Mouse (Mus musculus): ENCODE results near the gene Gramd1c. TPM values are rescaled to one million over a fixed set of nuclear protein-coding genes. Genes with fewer than 3 reads are reported as not detected.
A peak's percentile ranks its signal among the peaks of the same experiment; 100 is the strongest.

Gramd1c gene
- polyA plus RNA-seq, 2 experiments, result 4.6 to 6.7 TPM

DNA sequence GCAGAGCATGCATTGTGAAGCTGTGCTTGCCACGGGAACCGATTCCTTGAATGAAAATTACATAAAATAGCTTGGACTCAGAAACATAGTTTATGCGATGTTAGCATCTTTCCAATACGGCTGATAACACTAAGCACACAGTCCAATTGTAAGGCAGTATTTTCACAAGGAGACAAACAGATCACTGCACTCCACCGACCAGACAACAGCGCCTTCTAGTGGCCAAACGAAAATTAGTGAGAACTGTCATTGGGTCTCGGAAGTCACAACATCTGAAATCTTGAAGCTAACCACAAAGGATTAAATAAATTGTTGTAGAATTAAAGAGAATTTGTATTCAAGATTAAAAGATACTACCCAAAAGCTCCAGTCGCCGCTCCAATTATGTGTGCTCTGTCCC, 4.4 kb downstream of the Gramd1c start:
- ATAC-seq (ENCODE audit: low FRiP score, low read depth), result peak; percentile 55; the same call in 1 of the 2 replicates

DNA sequence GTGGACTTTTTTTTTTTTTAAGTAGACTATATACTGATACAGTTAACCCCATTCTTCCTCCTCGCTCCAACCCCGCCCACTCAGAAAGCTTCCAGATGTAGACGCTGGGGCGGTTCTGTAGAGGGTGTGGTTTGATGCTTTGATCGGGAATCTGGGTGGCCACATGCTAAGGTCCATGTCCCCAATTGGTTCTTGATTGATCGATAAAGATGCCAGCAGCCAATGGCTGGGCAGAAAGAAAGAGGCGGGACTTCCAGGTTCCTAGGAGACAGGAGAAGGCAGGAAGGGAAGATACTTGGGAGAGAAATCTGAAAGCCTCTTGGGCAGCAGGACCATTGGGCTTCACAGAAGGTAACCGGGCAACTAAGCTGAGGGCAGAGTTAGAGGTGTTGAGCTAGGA, 7.4 kb downstream of the Gramd1c start:
- peaks cover 6% of the 10 kb centered on the region; the same call in 1 of the 2 replicates for H3K4me1 ChIP-seq (ENCODE audit: control insufficient read depth, insufficient read depth, low read length)
- WGBS, result 68% methylated on average over 8 of the region's 8 CpGs
- ATAC-seq (ENCODE audit: low FRiP score, low read depth), result no peak

More for the DNA sequence above, 4.4 kb downstream of the Gramd1c start:
- 20% methylated on average over 10 of the region's 10 CpGs for WGBS
- H3K9me3 ChIP-seq (ENCODE audit: control insufficient read depth, low read length), result no peaks in the 10 kb centered on the region
- no peaks in the 10 kb centered on the region for H3K27me3 ChIP-seq (ENCODE audit: control insufficient read depth, insufficient read depth, low read length)
- no peak overlapping the region for H3K4me3 ChIP-seq (replicated peaks; ENCODE audit: low read length)
- H3K9ac ChIP-seq (ENCODE audit: low read depth, low read length, severe bottlenecking), result no peak overlapping the region
- H3K4me1 ChIP-seq (ENCODE audit: control insufficient read depth, insufficient read depth, low read length), result peaks cover 2% of the 10 kb centered on the region; the same call in 1 of the 2 replicates
- DNase-seq (ENCODE audit: low spot score), result peak; percentile 72
- TF ChIP-seq POLR2A (IDR thresholded peaks at IDR 0.05; ENCODE audit: borderline replicate concordance, extremely low read depth, insufficient read depth, insufficient read length), result no peak
- H3K4me2 ChIP-seq (replicated peaks; ENCODE audit: low read depth, low read length, severe bottlenecking), result no peak overlapping the region
- no peaks in the 10 kb centered on the region for H3K36me3 ChIP-seq (ENCODE audit: control insufficient read depth, insufficient read depth, low read length)
- no peak overlapping the region for H3K27ac ChIP-seq (replicated peaks; ENCODE audit: low read depth, low read length)

DNA sequence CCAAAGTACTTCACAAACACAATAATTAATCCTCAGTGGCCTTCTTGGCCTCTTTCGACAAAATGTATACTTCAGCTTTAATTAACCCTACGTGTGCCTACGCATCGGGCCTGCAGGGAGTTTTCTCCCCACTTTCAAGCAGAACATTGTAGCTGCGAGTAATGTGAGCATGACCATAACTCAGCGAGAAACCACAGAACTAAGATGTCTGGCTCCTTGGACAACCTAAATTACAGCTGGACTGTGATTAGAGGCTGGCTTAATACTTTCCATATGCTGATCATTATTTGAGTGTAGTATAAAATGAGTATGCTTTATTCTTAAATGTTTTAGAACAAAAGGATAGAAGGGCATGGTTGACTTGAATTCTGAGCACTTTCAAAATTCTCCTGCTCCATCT, 9.9 kb downstream of the Gramd1c start:
- WGBS, result 14% methylated on average over 6 of the region's 6 CpGs
- Histone ChIP-seq H3K4me3 (replicated peaks; ENCODE audit: low read length) (no peak overlapping the region), H3K9ac (ENCODE audit: low read depth, low read length, severe bottlenecking) (no peak overlapping the region), H3K27me3 (ENCODE audit: control insufficient read depth, insufficient read depth, low read length) (no peaks in the 10 kb centered on the region), H3K9me3 (ENCODE audit: control insufficient read depth, low read length) (no peaks in the 10 kb centered on the region), H3K36me3 (ENCODE audit: control insufficient read depth, insufficient read depth, low read length) (no peaks in the 10 kb centered on the region), H3K4me2 (replicated peaks; ENCODE audit: low read depth, low read length, severe bottlenecking) (no peak overlapping the region), H3K4me1 (ENCODE audit: control insufficient read depth, insufficient read depth, low read length) (peaks cover 4% of the 10 kb centered on the region; the same call in 1 of the 2 replicates), H3K27ac (replicated peaks; ENCODE audit: low read depth, low read length) (no peak overlapping the region)
- TF ChIP-seq POLR2A (IDR thresholded peaks at IDR 0.05; ENCODE audit: borderline replicate concordance, extremely low read depth, insufficient read depth, insufficient read length), result no peak
- ATAC-seq (ENCODE audit: low FRiP score, low read depth) (no peak), DNase-seq (ENCODE audit: low spot score) (peak; percentile 38)

More for the DNA sequence above, 7.4 kb downstream of the Gramd1c start:
- H3K4me2 ChIP-seq (replicated peaks; ENCODE audit: low read depth, low read length, severe bottlenecking), result no peak overlapping the region
- no peak overlapping the region for H3K4me3 ChIP-seq (replicated peaks; ENCODE audit: low read length)
- no peaks in the 10 kb centered on the region for H3K9me3 ChIP-seq (ENCODE audit: control insufficient read depth, low read length)
- no peak for TF ChIP-seq POLR2A (IDR thresholded peaks at IDR 0.05; ENCODE audit: borderline replicate concordance, extremely low read depth, insufficient read depth, insufficient read length)
- no peak overlapping the region for H3K9ac ChIP-seq (ENCODE audit: low read depth, low read length, severe bottlenecking)
- no peaks in the 10 kb centered on the region for H3K36me3 ChIP-seq (ENCODE audit: control insufficient read depth, insufficient read depth, low read length)
- no peak for DNase-seq (ENCODE audit: low spot score)
- H3K27ac ChIP-seq (replicated peaks; ENCODE audit: low read depth, low read length), result no peak overlapping the region
- no peaks in the 10 kb centered on the region for H3K27me3 ChIP-seq (ENCODE audit: control insufficient read depth, insufficient read depth, low read length)

DNA sequence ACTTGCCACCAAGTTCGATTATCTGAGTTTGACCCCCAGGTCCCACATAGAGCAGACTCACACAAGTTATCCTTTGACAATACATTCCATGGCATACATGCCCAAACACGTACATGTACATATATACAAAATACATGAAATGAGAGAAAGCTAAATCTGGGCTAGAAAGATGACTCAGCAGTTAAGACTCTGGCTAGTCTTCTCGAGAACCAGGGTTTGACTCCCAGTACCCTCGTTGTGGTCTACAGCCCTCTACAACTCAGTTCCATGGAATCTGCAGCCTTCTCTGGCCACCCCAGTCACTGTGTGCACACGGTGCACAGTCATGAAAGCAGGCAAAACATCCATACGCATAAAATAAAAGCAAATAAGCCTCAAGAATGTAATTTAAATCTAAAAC, 10.8 kb downstream of the Gramd1c start:
- ATAC-seq (ENCODE audit: low FRiP score, low read depth) (no peak), DNase-seq (ENCODE audit: low spot score) (no peak)
- Histone ChIP-seq H3K27ac (replicated peaks; ENCODE audit: low read depth, low read length) (no peak overlapping the region), H3K9ac (ENCODE audit: low read depth, low read length, severe bottlenecking) (no peak overlapping the region), H3K4me1 (ENCODE audit: control insufficient read depth, insufficient read depth, low read length) (peaks cover 4% of the 10 kb centered on the region; the same call in 1 of the 2 replicates), H3K9me3 (ENCODE audit: control insufficient read depth, low read length) (no peaks in the 10 kb centered on the region), H3K4me3 (replicated peaks; ENCODE audit: low read length) (no peak overlapping the region), H3K4me2 (replicated peaks; ENCODE audit: low read depth, low read length, severe bottlenecking) (no peak overlapping the region), H3K27me3 (ENCODE audit: control insufficient read depth, insufficient read depth, low read length) (no peaks in the 10 kb centered on the region), H3K36me3 (ENCODE audit: control insufficient read depth, insufficient read depth, low read length) (no peaks in the 10 kb centered on the region)
- 64% methylated on average over 6 of the region's 6 CpGs for WGBS
- TF ChIP-seq POLR2A (IDR thresholded peaks at IDR 0.05; ENCODE audit: borderline replicate concordance, extremely low read depth, insufficient read depth, insufficient read length), result no peak

DNA sequence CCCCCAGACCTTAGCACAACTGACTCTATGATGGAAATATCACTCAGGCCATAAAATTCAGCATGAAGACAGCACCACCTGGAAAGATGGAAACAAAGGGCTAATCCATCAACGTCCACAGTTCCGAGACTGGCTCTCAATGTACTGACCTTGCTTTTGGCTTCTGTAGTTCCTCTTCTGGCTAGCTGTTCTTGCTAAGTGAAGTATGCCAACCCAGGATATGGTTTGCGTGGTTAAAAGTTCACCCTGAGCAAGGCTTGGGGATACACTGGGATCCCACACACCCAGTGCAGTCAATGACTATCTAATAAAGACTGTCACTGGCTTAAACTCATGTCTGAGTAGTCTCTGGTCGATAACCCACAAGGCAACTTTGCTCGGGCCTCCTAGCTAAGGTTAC, 13.0 kb downstream of the Gramd1c start:
- DNase-seq (ENCODE audit: low spot score) (no peak), ATAC-seq (ENCODE audit: low FRiP score, low read depth) (no peak)
- no peaks in the 10 kb centered on the region for H3K36me3 ChIP-seq (ENCODE audit: control insufficient read depth, insufficient read depth, low read length)
- 77% methylated on average over 5 of the region's 5 CpGs for WGBS
- H3K9ac ChIP-seq (ENCODE audit: low read depth, low read length, severe bottlenecking), result no peak overlapping the region
- H3K9me3 ChIP-seq (ENCODE audit: control insufficient read depth, low read length), result no peaks in the 10 kb centered on the region
- no peak overlapping the region for H3K27ac ChIP-seq (replicated peaks; ENCODE audit: low read depth, low read length)
- no peaks in the 10 kb centered on the region for H3K27me3 ChIP-seq (ENCODE audit: control insufficient read depth, insufficient read depth, low read length)
- peaks cover 4% of the 10 kb centered on the region; the same call in 1 of the 2 replicates for H3K4me1 ChIP-seq (ENCODE audit: control insufficient read depth, insufficient read depth, low read length)
- no peak overlapping the region for H3K4me3 ChIP-seq (replicated peaks; ENCODE audit: low read length)
- no peak for TF ChIP-seq POLR2A (IDR thresholded peaks at IDR 0.05; ENCODE audit: borderline replicate concordance, extremely low read depth, insufficient read depth, insufficient read length)
- no peak overlapping the region for H3K4me2 ChIP-seq (replicated peaks; ENCODE audit: low read depth, low read length, severe bottlenecking)

DNA sequence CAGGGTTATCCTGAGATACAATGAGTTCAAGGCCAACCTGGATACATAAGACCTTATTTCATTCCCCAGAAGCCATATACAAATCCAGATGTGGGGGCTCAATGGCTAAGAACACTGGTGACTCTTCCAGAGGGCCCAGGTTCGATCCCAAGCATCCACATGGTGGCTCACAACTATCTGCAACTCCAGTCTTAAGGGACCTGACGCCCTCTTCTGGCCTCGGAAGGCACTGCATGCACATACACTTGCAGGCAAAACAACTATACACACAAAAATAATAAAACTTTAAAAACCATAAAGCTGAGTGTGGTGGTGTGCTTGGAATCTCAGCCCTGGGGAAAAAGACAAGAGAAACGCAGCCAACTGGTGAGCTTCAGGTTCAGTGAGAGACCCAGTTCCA, 24.0 kb downstream of the Gramd1c start:
- WGBS, result 84% methylated on average over 4 of the region's 4 CpGs
- Histone ChIP-seq H3K4me1 (ENCODE audit: control insufficient read depth, insufficient read depth, low read length) (no peaks in the 10 kb centered on the region), H3K4me3 (replicated peaks; ENCODE audit: low read length) (no peak overlapping the region), H3K36me3 (ENCODE audit: control insufficient read depth, insufficient read depth, low read length) (no peaks in the 10 kb centered on the region), H3K9me3 (ENCODE audit: control insufficient read depth, low read length) (no peaks in the 10 kb centered on the region), H3K4me2 (replicated peaks; ENCODE audit: low read depth, low read length, severe bottlenecking) (no peak overlapping the region), H3K27ac (replicated peaks; ENCODE audit: low read depth, low read length) (no peak overlapping the region), H3K9ac (ENCODE audit: low read depth, low read length, severe bottlenecking) (no peak overlapping the region), H3K27me3 (ENCODE audit: control insufficient read depth, insufficient read depth, low read length) (no peaks in the 10 kb centered on the region)
- no peak for TF ChIP-seq POLR2A (IDR thresholded peaks at IDR 0.05; ENCODE audit: borderline replicate concordance, extremely low read depth, insufficient read depth, insufficient read length)
- DNase-seq (ENCODE audit: low spot score) (no peak), ATAC-seq (ENCODE audit: low FRiP score, low read depth) (no peak)

Measured in limb, embryonic 14.5 days (tissue).